Mouse (Mus musculus) heart, embryonic 14.5 days (tissue): ENCODE data around the gene Pigs. TPM values are rescaled to one million over a fixed set of nuclear protein-coding genes. Genes with fewer than 3 reads are reported as not detected.

Experiments used
- ATAC-seq: fragments of 200-750 bp; cut with Nextera tagmentation; 2 replicates; pipeline ENCODE4 v1.8.0; 2017; ENCODE audit warnings: low read depth, moderate TSS enrichment; ENCODE audit not compliant: insufficient number of reproducible peaks, insufficient read depth, low FRiP score
- H3K27ac ChIP-seq, 2 experiments: fragments of 200-500 bp in 1 of 2; fragments of 300-500 bp in 1 of 2; sonication (generic) in 1 of 2; replicated peaks in 1 of 2; 2 replicates each; pipeline ENCODE4 v1.5.1; 2012 to 2014; ENCODE audit warnings: low read depth in 2 of 2, low read length in 2 of 2, control low read depth in 1 of 2, mild to moderate bottlenecking in 1 of 2, mixed read lengths in 1 of 2; ENCODE audit not compliant: control insufficient read depth in 1 of 2, insufficient read depth in 1 of 2
- H3K27me3 ChIP-seq: fragments of 300-500 bp; sonication (generic); 2 replicates; pipeline ENCODE4 v1.6.1; 2014; ENCODE audit warnings: mild to moderate bottlenecking, low read length, control low read depth; ENCODE audit not compliant: control insufficient read depth, insufficient read depth
- H3K36me3 ChIP-seq: fragments of 300-500 bp; sonication (generic); 2 replicates; pipeline ENCODE4 v1.6.1; 2014; ENCODE audit warnings: mild to moderate bottlenecking, control low read depth, low read length, mixed read lengths; ENCODE audit not compliant: control insufficient read depth, insufficient read depth
- H3K4me1 ChIP-seq, 2 experiments: fragments of 200-500 bp in 1 of 2; fragments of 300-500 bp in 1 of 2; sonication (generic) in 1 of 2; 2 replicates each; pipeline ENCODE4 v1.6.1; 2012 to 2014; ENCODE audit warnings: low read length in 2 of 2, control low read depth in 1 of 2, mixed read lengths in 1 of 2; ENCODE audit not compliant: control insufficient read depth in 2 of 2, insufficient read depth in 2 of 2
- H3K4me2 ChIP-seq: fragments of 300-500 bp; sonication (generic); 2 replicates; pipeline ENCODE4 v1.6.1; 2014; ENCODE audit warnings: mild to moderate bottlenecking, low read length
- H3K4me3 ChIP-seq, 2 experiments: fragments of 200-500 bp in 1 of 2; fragments of 300-500 bp in 1 of 2; sonication (generic) in 1 of 2; 2 replicates each; pipeline ENCODE4 v1.5.1; 2012 to 2014; ENCODE audit warnings: low read length in 2 of 2, mild to moderate bottlenecking in 2 of 2, control low read depth in 1 of 2, low read depth in 1 of 2, moderate library complexity in 1 of 2; ENCODE audit not compliant: control insufficient read depth in 1 of 2, insufficient read depth in 1 of 2
- H3K9ac ChIP-seq: fragments of 300-500 bp; sonication (generic); 2 replicates; pipeline ENCODE4 v1.6.1; 2014; ENCODE audit warnings: mild to moderate bottlenecking, low read length
- H3K9me3 ChIP-seq: fragments of 300-500 bp; sonication (generic); 2 replicates; pipeline ENCODE4 v1.6.1; 2016; ENCODE audit warnings: low read length, control low read depth; ENCODE audit not compliant: control insufficient read depth
- WGBS: fragments of 180-500 bp; shearing (Covaris S2); extraction: QIAGEN DNeasy Blood & Tissue Kit; methylation state at CpG from one replicate; pipeline ENCODE4 v1.1.7; 2014; 5-methylcytosine and 5-hydroxymethylcytosine counted together
- polyA plus RNA-seq: library from polyadenylated mRNA; unstranded; fragments of >200 nt; fragmentation: Nextera tagmentation; extraction: Ambion mirVana; gene quantifications from 2 replicates; pipeline ENCODE4 v1.2.1, GENCODE M21; 2014

Gene Pigs
- polyA plus RNA-seq, 1 experiment from 2014 or later, result 55.7 TPM

GRCm38 (mm10) chr11:78301357-78302084, 26.7 kb upstream of the Pigs start, which contains the start of gene Spag5:
TSS of gene Spag5 (plus strand) at chr11:78301529.
- peak within 1 kb of the TSS; percentile 50 to 77; a peak in 3 of 4 replicates for H3K27ac ChIP-seq
- no peaks in the 10 kb centered on the region for H3K9me3 ChIP-seq
- H3K27me3 ChIP-seq, result no peaks in the 10 kb centered on the region
- H3K9ac ChIP-seq, result peak within 1 kb of the TSS; percentile 80
- WGBS, result under 1% methylated on average over 49 of the region's 49 CpGs
- H3K4me3 ChIP-seq, result peak within 1 kb of the TSS; percentile 76 to 81
- H3K4me2 ChIP-seq, result peak within 1 kb of the TSS; percentile 89
- peaks cover 0 to 10% of the 10 kb centered on the region in 2 experiments; a peak in 1 of 4 replicates for H3K4me1 ChIP-seq
- peaks cover 33% of the 10 kb centered on the region for H3K36me3 ChIP-seq
- peak; percentile 96 for ATAC-seq

DNA sequence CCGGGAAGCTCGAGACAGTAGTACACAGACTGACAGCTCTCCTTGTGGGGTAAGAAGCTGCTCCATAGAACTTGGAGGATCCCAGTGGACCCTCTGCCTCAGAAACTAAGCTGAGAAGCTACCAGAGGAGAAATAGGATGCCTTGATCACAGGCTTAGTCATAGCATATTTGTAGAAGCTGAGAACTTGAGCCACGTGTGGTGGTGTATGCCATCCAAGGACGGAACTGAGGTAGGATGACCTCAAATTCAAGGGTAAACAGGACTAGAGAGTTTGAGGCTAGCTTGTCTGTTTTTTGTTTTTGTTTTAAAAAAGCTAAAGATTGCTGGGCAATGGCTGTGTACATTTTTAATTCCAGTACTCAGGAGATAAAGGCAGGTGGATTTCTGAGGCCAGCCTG, 22.9 kb upstream of the Pigs start:
- ATAC-seq, result no peak
- Histone ChIP-seq H3K4me3 (no peak overlapping the region), H3K36me3 (peaks cover 62% of the 10 kb centered on the region), H3K4me1 (peaks cover 0 to 13% of the 10 kb centered on the region in 2 experiments; a peak in 1 of 4 replicates), H3K27ac (no peak overlapping the region), H3K4me2 (no peak overlapping the region), H3K27me3 (no peaks in the 10 kb centered on the region), H3K9me3 (no peaks in the 10 kb centered on the region), H3K9ac (no peak overlapping the region)
- WGBS, result 87% methylated on average over 4 of the region's 4 CpGs

DNA sequence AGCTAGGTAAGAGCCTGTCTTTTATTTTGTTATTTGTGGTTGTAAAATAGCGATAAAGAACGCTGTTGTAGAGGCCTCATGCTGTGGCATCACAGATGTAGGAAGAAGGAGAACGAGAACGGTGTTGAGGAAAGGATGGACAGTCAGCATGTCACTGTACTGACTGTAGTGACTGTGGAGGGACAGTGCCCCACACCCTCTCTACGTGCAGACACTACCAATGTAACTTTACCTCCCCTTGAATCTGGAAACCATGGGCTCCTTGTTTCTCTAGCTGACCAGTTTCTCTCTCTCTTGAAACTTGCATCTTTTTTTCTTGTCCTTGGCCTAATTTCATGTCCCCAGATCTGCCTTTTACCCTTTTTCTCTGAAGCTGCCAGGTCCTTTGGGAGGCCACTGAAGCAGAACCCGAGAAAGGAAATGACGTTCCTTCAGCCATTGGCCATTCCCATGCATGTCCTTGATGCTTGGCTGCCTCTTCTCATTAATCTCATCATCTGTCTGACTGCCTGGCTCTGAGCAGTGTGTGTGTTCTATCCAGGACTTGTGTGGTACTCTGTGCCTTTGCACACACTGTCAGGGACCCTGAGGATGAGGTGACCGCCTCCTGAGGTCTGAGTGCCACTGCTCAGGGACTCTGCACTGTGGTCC, 17.2 kb upstream of the Pigs start:
- Histone ChIP-seq H3K27ac (no peak overlapping the region), H3K9me3 (no peaks in the 10 kb centered on the region), H3K4me2 (no peak overlapping the region), H3K36me3 (peaks cover 83% of the 10 kb centered on the region), H3K4me3 (no peak overlapping the region), H3K4me1 (0 out of 4 replicates have a peak, but pooled peaks cover 0 to 3% of the 10 kb centered on the region in 2 experiments), H3K9ac (no peak overlapping the region), H3K27me3 (no peaks in the 10 kb centered on the region)
- no peak for ATAC-seq
- 90% methylated on average over 8 of the region's 8 CpGs for WGBS

DNA sequence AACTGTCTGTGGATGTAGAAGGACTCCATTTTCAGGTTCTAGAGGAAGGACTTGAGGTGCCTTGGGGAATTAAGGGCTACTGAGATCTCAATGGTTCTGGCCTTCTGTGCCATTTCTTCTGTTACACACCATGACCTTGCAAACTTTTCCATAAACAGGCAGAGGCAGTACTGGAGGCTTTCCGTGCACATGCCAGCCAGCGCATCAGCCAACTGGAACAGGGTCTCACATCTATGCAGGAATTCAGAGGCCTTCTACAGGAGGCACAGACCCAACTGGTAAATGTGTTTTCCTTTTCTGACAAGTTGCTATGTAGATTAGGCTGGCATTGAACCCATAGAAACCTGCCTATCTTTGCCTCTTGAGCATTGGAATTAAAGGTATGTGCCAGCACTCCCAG, 14.6 kb upstream of the Pigs start:
- H3K4me2 ChIP-seq, result no peak overlapping the region
- no peak overlapping the region for H3K27ac ChIP-seq
- peaks cover 89% of the 10 kb centered on the region for H3K36me3 ChIP-seq
- H3K4me3 ChIP-seq, result no peak overlapping the region
- 81% methylated on average over 2 of the region's 2 CpGs for WGBS
- no peak for ATAC-seq
- H3K4me1 ChIP-seq, result no peaks in the 10 kb centered on the region
- H3K9ac ChIP-seq, result no peak overlapping the region
- no peaks in the 10 kb centered on the region for H3K27me3 ChIP-seq
- no peaks in the 10 kb centered on the region for H3K9me3 ChIP-seq

DNA sequence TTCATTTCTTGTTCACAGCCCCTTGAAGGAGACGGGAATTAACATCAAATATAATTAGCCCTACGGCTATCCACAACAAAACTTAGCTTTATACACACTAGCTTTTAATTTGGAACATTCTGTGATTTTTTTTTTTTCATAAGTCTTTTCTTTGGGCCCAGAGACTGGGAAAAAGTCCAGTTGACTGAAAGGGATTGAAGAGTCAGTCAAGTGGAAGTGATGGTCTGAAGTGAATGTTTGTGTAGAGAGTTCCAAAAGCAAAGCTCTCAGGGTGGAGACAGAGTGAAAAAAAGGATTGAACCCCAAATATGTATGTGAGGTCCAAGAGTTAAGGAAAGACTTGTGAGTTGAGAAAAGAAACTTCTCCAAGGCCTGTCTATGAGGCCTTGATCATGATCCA, 9.8 kb upstream of the Pigs start:
- Histone ChIP-seq H3K27me3 (no peaks in the 10 kb centered on the region), H3K9ac (no peak overlapping the region), H3K4me3 (no peak overlapping the region), H3K4me2 (no peak overlapping the region), H3K36me3 (peaks cover 86% of the 10 kb centered on the region), H3K27ac (no peak overlapping the region), H3K4me1 (peaks cover 4 to 11% of the 10 kb centered on the region in 2 experiments; a peak in 3 of 4 replicates), H3K9me3 (no peaks in the 10 kb centered on the region)
- no peak for ATAC-seq
- WGBS, result 90% methylated on average over 2 of the region's 2 CpGs

DNA sequence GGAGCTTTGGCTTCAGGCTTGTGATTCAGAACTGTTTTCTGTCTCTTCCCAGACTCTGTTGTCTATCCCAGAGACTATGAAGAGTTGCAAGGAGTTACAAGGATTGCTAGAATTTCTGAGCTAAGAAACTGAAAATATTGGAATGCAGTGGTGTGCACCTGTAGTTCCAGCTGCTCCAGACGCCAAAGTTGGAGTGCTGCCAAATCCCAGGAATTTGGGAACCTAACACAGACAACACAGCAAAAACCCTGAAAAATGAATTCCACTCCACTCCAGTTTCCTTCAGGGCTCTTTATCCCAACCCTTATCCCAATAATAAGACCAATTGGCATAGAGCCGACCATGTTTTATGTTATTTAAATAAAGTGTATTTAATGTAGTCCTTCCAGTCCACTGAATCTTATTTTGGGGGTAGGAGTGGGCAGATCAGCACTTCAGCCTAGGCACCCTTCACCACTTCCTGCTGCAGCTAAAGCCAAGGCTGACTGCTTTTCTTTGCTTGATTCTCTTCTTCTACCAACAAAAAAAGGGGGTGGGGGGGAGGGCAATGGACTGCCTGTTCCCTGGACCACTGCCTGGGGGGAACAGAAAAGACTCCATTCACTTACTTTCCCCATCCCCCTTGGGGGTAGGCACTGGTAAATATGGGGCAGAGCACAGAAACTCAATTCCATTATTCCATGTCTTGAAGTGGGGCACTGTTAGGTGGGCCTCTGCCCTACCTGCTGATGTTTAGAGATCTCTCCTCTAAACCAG, 6.0 kb upstream of the Pigs start:
- Histone ChIP-seq H3K9ac (no peak overlapping the region), H3K27ac (peak overlapping the region; percentile 46 to 57; a peak in 2 of 4 replicates), H3K9me3 (no peaks in the 10 kb centered on the region), H3K4me1 (peaks cover 8 to 12% of the 10 kb centered on the region in 2 experiments; a peak in 3 of 4 replicates), H3K27me3 (no peaks in the 10 kb centered on the region), H3K4me2 (peak overlapping the region; percentile 49), H3K36me3 (peaks cover 49% of the 10 kb centered on the region), H3K4me3 (peak overlapping the region in 1 of 2 experiments; percentile 13; a peak in 1 of 4 replicates)
- WGBS, result 52% methylated on average over 2 of the region's 2 CpGs
- ATAC-seq, result no peak; the same call in 1 of the 2 replicates

GRCm38 (mm10) chr11:78322860-78323259, 5.4 kb upstream of the Pigs start, which contains the start of gene Aldoc:
TSS of gene Aldoc (plus strand) at chr11:78322968.
- Histone ChIP-seq H3K9ac (peak within 1 kb of the TSS; percentile 4; the same call in 1 of the 2 replicates), H3K27me3 (no peaks in the 10 kb centered on the region), H3K4me1 (peaks cover 8 to 12% of the 10 kb centered on the region in 2 experiments; a peak in 3 of 4 replicates), H3K36me3 (peaks cover 43% of the 10 kb centered on the region), H3K4me2 (peak within 1 kb of the TSS; percentile 49), H3K4me3 (peak within 1 kb of the TSS; percentile 13 to 29), H3K27ac (peak within 1 kb of the TSS; percentile 46 to 57; a peak in 2 of 4 replicates), H3K9me3 (no peaks in the 10 kb centered on the region)
- peak; percentile 91 for ATAC-seq
- 5% methylated on average over 15 of the region's 15 CpGs for WGBS
